Mouse (Mus musculus): ENCODE measurements around the gene Olfr520. TPM values are rescaled to one million over a fixed set of nuclear protein-coding genes. Genes with fewer than 3 reads are reported as not detected.
"Not testable (repeated sequence)": the region's sequence is repeated elsewhere in the genome, so short reads cannot be mapped to it uniquely, and the experiment has no call there.

Gene Olfr520
- polyA plus RNA-seq, 1 experiment from 2014 or later: not detected

- H3K36me3 ChIP-seq (ENCODE audit: control insufficient read depth, insufficient read depth, low read length): no peaks in the 10 kb centered on the region
- H3K27me3 ChIP-seq (ENCODE audit: control insufficient read depth, insufficient read depth, low read depth, low read length): no peaks in the 10 kb centered on the region
- no peak overlapping the region for H3K4me2 ChIP-seq (ENCODE audit: low read depth, low read length)
- H3K9me3 ChIP-seq (ENCODE audit: control insufficient read depth, low read length): no peaks in the 10 kb centered on the region
- 57% methylated on average over 8 of the region's 8 CpGs for WGBS
- H3K9ac ChIP-seq (ENCODE audit: low read length): no peak overlapping the region
- no peak for ATAC-seq (ENCODE audit: low read depth)
- H3K4me3 ChIP-seq (ENCODE audit: low read length): no peak overlapping the region
- H3K27ac ChIP-seq (ENCODE audit: low read length): no peak overlapping the region
- peaks cover 13% of the 10 kb centered on the region; the same call in 1 of the 2 replicates for H3K4me1 ChIP-seq (replicated peaks; ENCODE audit: control insufficient read depth, insufficient read depth, low read length)
Measured at GRCm38 (mm10) chr7:99708301-99708721, 21.8 kb upstream of the Olfr520 start.

GRCm38 (mm10) chr7:99708750-99709149 lies 21.3 kb upstream of the Olfr520 start:
- Histone ChIP-seq H3K4me3 (ENCODE audit: low read length) (no peak overlapping the region), H3K4me2 (ENCODE audit: low read depth, low read length) (no peak overlapping the region), H3K9me3 (ENCODE audit: control insufficient read depth, low read length) (no peaks in the 10 kb centered on the region), H3K27ac (ENCODE audit: low read length) (no peak overlapping the region), H3K9ac (ENCODE audit: low read length) (no peak overlapping the region), H3K27me3 (ENCODE audit: control insufficient read depth, insufficient read depth, low read depth, low read length) (no peaks in the 10 kb centered on the region), H3K36me3 (ENCODE audit: control insufficient read depth, insufficient read depth, low read length) (no peaks in the 10 kb centered on the region), H3K4me1 (replicated peaks; ENCODE audit: control insufficient read depth, insufficient read depth, low read length) (peaks cover 13% of the 10 kb centered on the region; the same call in 1 of the 2 replicates)
- WGBS: 65% methylated on average over 5 of the region's 5 CpGs
- ATAC-seq (ENCODE audit: low read depth): no peak

GRCm38 (mm10) chr7:99709992-99710391 lies 20.1 kb upstream of the Olfr520 start:
- no peaks in the 10 kb centered on the region for H3K9me3 ChIP-seq (ENCODE audit: control insufficient read depth, low read length)
- no peak for ATAC-seq (ENCODE audit: low read depth)
- no peak overlapping the region for H3K9ac ChIP-seq (ENCODE audit: low read length)
- H3K27ac ChIP-seq (ENCODE audit: low read length): no peak overlapping the region
- 47% methylated on average over 7 of the region's 7 CpGs for WGBS
- H3K36me3 ChIP-seq (ENCODE audit: control insufficient read depth, insufficient read depth, low read length): no peaks in the 10 kb centered on the region
- peaks cover 13% of the 10 kb centered on the region; the same call in 1 of the 2 replicates for H3K4me1 ChIP-seq (replicated peaks; ENCODE audit: control insufficient read depth, insufficient read depth, low read length)
- no peaks in the 10 kb centered on the region for H3K27me3 ChIP-seq (ENCODE audit: control insufficient read depth, insufficient read depth, low read depth, low read length)
- H3K4me3 ChIP-seq (ENCODE audit: low read length): no peak overlapping the region
- H3K4me2 ChIP-seq (ENCODE audit: low read depth, low read length): no peak overlapping the region

- Histone ChIP-seq H3K9ac (ENCODE audit: low read length) (no peak overlapping the region), H3K4me2 (ENCODE audit: low read depth, low read length) (no peak overlapping the region), H3K4me3 (ENCODE audit: low read length) (no peak overlapping the region), H3K36me3 (ENCODE audit: control insufficient read depth, insufficient read depth, low read length) (no peaks in the 10 kb centered on the region), H3K9me3 (ENCODE audit: control insufficient read depth, low read length) (no peaks in the 10 kb centered on the region), H3K4me1 (replicated peaks; ENCODE audit: control insufficient read depth, insufficient read depth, low read length) (peaks cover 13% of the 10 kb centered on the region; the same call in 1 of the 2 replicates), H3K27me3 (ENCODE audit: control insufficient read depth, insufficient read depth, low read depth, low read length) (no peaks in the 10 kb centered on the region), H3K27ac (ENCODE audit: low read length) (no peak overlapping the region)
- 15% methylated on average over 1 of the region's 1 CpGs for whole genome bisulfite sequencing
- ATAC-seq (ENCODE audit: low read depth): no peak
Measured at GRCm38 (mm10) chr7:99710476-99710875, 19.6 kb upstream of the Olfr520 start.

GRCm38 (mm10) chr7:99711166-99711565 lies 18.9 kb upstream of the Olfr520 start, which contains the start of gene Slco2b1:
TSS of gene Slco2b1 (minus strand) at chr7:99711340.
- Histone ChIP-seq H3K4me3 (ENCODE audit: low read length) (no peak within 1 kb of the TSS), H3K4me1 (replicated peaks; ENCODE audit: control insufficient read depth, insufficient read depth, low read length) (peaks cover 11% of the 10 kb centered on the region; the same call in 1 of the 2 replicates), H3K4me2 (ENCODE audit: low read depth, low read length) (no peak within 1 kb of the TSS), H3K9me3 (ENCODE audit: control insufficient read depth, low read length) (no peaks in the 10 kb centered on the region), H3K9ac (ENCODE audit: low read length) (no peak within 1 kb of the TSS), H3K36me3 (ENCODE audit: control insufficient read depth, insufficient read depth, low read length) (no peaks in the 10 kb centered on the region), H3K27me3 (ENCODE audit: control insufficient read depth, insufficient read depth, low read depth, low read length) (no peaks in the 10 kb centered on the region), H3K27ac (ENCODE audit: low read length) (no peak within 1 kb of the TSS)
- WGBS: 63% methylated on average over 8 of the region's 8 CpGs
- no peak for ATAC-seq (ENCODE audit: low read depth)

GRCm38 (mm10) chr7:99712431-99712830 lies 17.6 kb upstream of the Olfr520 start:
- no peaks in the 10 kb centered on the region for H3K9me3 ChIP-seq (ENCODE audit: control insufficient read depth, low read length)
- no peaks in the 10 kb centered on the region for H3K27me3 ChIP-seq (ENCODE audit: control insufficient read depth, insufficient read depth, low read depth, low read length)
- H3K4me2 ChIP-seq (ENCODE audit: low read depth, low read length): no peak overlapping the region
- 0 out of 2 replicates have a peak, but pooled peaks cover under 1% of the 10 kb centered on the region for H3K4me1 ChIP-seq (replicated peaks; ENCODE audit: control insufficient read depth, insufficient read depth, low read length)
- H3K27ac ChIP-seq (ENCODE audit: low read length): no peak overlapping the region
- H3K4me3 ChIP-seq (ENCODE audit: low read length): no peak overlapping the region
- 85% methylated on average over 4 of the region's 4 CpGs for WGBS
- H3K36me3 ChIP-seq (ENCODE audit: control insufficient read depth, insufficient read depth, low read length): no peaks in the 10 kb centered on the region
- no peak for ATAC-seq (ENCODE audit: low read depth)
- no peak overlapping the region for H3K9ac ChIP-seq (ENCODE audit: low read length)

GRCm38 (mm10) chr7:99716536-99716935 lies 13.5 kb upstream of the Olfr520 start:
- WGBS: 79% methylated on average over 2 of the region's 2 CpGs
- Histone ChIP-seq H3K4me2 (ENCODE audit: low read depth, low read length) (no peak overlapping the region), H3K4me1 (replicated peaks; ENCODE audit: control insufficient read depth, insufficient read depth, low read length) (no peaks in the 10 kb centered on the region), H3K27ac (ENCODE audit: low read length) (no peak overlapping the region), H3K9ac (ENCODE audit: low read length) (no peak overlapping the region), H3K9me3 (ENCODE audit: control insufficient read depth, low read length) (no peaks in the 10 kb centered on the region), H3K4me3 (ENCODE audit: low read length) (no peak overlapping the region), H3K36me3 (ENCODE audit: control insufficient read depth, insufficient read depth, low read length) (no peaks in the 10 kb centered on the region), H3K27me3 (ENCODE audit: control insufficient read depth, insufficient read depth, low read depth, low read length) (no peaks in the 10 kb centered on the region)
- no peak for ATAC-seq (ENCODE audit: low read depth)

- H3K4me3 ChIP-seq (ENCODE audit: low read length): no peak overlapping the region
- H3K36me3 ChIP-seq (ENCODE audit: control insufficient read depth, insufficient read depth, low read length): no peaks in the 10 kb centered on the region
- H3K9ac ChIP-seq (ENCODE audit: low read length): no peak overlapping the region
- H3K27ac ChIP-seq (ENCODE audit: low read length): no peak overlapping the region
- ATAC-seq (ENCODE audit: low read depth): no peak
- H3K27me3 ChIP-seq (ENCODE audit: control insufficient read depth, insufficient read depth, low read depth, low read length): no peaks in the 10 kb centered on the region
- H3K4me1 ChIP-seq (replicated peaks; ENCODE audit: control insufficient read depth, insufficient read depth, low read length): no peaks in the 10 kb centered on the region
- H3K4me2 ChIP-seq (ENCODE audit: low read depth, low read length): no peak overlapping the region
- 87% methylated on average over 2 of the region's 2 CpGs for WGBS
- H3K9me3 ChIP-seq (ENCODE audit: control insufficient read depth, low read length): no peaks in the 10 kb centered on the region
Measured at GRCm38 (mm10) chr7:99734612-99735011, 4.5 kb downstream of the Olfr520 start.

GRCm38 (mm10) chr7:99735491-99735890 lies 5.4 kb downstream of the Olfr520 start:
- not testable (repeated sequence) for ATAC-seq (ENCODE audit: low read depth); H3K27ac ChIP-seq (ENCODE audit: low read length); H3K36me3 ChIP-seq (ENCODE audit: control insufficient read depth, insufficient read depth, low read length); H3K9ac ChIP-seq (ENCODE audit: low read length); H3K9me3 ChIP-seq (ENCODE audit: control insufficient read depth, low read length); H3K27me3 ChIP-seq (ENCODE audit: control insufficient read depth, insufficient read depth, low read depth, low read length); H3K4me2 ChIP-seq (ENCODE audit: low read depth, low read length); H3K4me3 ChIP-seq (ENCODE audit: low read length); H3K4me1 ChIP-seq (replicated peaks; ENCODE audit: control insufficient read depth, insufficient read depth, low read length)
- 85% methylated on average over 9 of the region's 9 CpGs for WGBS

- 0 out of 2 replicates have a peak overlapping the region, but pooled peaks have one; percentile 21 for H3K4me2 ChIP-seq (ENCODE audit: low read depth, low read length)
- H3K36me3 ChIP-seq (ENCODE audit: control insufficient read depth, insufficient read depth, low read length): no peaks in the 10 kb centered on the region
- WGBS: 41% methylated on average over 9 of the region's 9 CpGs
- H3K9me3 ChIP-seq (ENCODE audit: control insufficient read depth, low read length): no peaks in the 10 kb centered on the region
- H3K9ac ChIP-seq (ENCODE audit: low read length): no peak overlapping the region
- H3K4me3 ChIP-seq (ENCODE audit: low read length): no peak overlapping the region
- H3K27me3 ChIP-seq (ENCODE audit: control insufficient read depth, insufficient read depth, low read depth, low read length): no peaks in the 10 kb centered on the region
- no peak overlapping the region for H3K27ac ChIP-seq (ENCODE audit: low read length)
- ATAC-seq (ENCODE audit: low read depth): peak; percentile 70; the same call in 1 of the 2 replicates
- H3K4me1 ChIP-seq (replicated peaks; ENCODE audit: control insufficient read depth, insufficient read depth, low read length): 0 out of 2 replicates have a peak, but pooled peaks cover 2% of the 10 kb centered on the region
Measured at GRCm38 (mm10) chr7:99739276-99739675, 9.2 kb downstream of the Olfr520 start.
